Mouse (Mus musculus) liver (tissue): ENCODE measurements around the gene Fam166b.

ENCODE experiments used
- DNase-seq: peaks from one replicate; pipeline ENCODE4 v3.0.0-alpha.2; 2020; ENCODE audit warnings: mixed read lengths

Gene Fam166b

DNA sequence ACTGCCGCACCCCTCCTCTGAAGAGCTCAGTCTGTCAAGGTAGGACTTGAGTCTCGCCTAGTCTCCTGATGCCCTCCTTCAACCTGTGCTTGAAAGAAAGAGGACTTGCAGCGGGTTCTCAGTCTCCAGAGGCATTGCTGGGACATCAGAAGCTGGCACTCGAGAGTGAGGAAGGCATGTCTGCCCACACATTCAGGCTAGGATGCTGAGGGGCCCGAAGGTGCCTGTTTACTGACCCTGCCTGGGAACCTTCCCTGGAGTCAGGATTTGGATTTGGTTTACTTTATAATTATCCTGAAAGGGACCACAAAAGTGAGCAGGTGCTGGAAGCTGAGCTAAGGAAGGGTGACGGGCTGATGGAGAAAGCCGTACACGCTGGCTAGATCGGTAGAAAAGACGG is 27.4 kb downstream of the Fam166b start:
- no peak for DNase-seq

DNA sequence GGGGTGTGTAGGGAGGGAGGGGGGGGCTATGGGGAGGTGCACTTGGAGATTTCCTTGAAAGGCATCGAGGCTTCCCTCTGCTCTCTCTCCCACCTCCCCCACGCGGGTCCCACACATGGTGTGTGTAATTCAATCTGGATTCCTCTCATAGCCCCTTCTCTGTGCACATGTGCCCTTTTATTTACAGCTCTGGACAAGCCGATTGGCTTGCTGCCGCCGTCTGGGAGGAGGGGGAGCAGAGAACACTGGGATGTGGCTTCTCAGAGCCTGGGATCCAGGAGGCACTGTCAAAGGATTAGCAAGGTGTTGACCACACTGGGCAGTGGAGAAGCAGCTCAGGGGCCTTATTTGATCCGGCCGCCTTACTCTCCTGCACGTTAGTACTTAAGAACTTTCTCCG is 28.0 kb downstream of the Fam166b start:
- no peak for DNase-seq

DNA sequence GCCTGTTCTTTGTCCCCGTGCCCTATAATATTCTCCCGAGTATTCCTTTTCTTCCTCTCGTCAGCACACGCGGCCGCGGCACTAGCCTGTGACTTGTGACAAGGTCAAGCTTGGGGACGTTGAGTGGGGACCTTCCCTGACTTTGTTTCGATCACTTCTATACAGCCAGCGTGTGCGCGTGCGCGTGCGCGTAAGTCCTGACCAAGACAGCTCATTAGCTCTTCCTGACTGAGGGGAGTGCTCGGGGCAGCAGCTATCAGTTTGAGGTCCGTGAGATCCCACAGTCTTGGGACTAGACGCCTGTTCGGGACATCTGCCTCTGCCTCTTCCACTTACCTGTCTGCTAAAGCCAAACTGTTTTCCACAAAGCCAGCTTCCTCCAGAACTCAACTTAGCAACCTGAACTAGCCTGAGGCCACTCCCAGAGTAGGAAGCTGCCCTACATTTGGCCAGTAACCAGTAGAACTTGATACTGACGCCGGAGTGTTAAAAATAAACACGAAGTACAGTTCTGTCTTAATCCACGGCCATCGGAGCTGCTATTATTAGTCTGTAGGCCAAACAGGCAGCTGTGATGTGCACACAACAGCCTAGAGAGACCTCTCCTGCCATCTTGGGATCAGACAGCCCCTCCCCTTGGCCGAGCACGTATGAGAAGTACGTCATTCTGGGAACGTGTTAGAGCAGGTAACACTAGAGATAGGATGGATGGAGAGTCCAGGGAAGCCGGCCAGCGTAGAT is 29.4 kb downstream of the Fam166b start:
- no peak for DNase-seq

DNA sequence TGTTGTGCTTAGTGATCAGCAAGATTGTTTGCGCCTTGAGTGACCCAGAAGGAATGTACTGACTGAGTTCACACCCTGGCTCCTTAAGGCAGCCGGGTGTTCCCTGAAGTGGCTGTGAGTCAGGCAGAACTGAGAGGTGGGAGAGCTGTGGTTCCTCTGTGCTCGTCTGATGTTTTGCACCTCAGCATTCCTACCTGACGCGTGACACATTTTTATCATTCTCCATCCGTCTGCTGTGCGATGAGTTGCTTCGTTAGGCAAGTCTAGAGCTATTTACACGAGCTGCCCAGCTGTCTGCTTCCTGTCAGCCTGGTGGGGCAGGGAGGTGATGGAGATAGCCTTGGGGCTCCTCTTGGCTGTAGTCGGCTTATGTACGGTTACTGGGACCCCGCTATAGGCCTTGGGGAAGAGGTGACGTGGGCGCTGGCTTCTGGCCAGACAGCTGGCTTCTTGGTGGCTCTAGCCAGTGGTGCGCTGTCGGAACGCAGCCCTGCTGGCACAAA is 30.1 kb downstream of the Fam166b start:
- DNase-seq = no peak

DNA sequence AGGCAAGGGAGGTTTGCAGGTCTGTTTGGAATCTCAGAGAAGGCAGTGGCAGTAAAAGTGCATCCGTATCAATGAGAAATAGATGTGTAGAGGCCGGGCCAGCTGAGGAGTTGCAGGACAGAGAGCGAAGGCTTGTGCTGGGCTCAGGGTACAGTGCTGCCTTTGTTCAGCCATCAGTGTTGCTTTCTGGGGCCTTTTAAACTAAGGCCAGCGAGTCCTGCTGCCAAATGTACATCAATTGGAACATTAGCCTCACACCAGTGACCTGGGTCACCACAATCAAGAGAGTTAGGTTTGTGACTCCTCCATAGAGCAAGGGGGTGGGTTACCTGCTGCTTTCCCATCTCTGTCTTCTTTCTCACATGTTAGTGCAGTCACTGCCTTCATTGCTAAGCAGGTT is 30.9 kb downstream of the Fam166b start:
- DNase-seq = no peak

DNA sequence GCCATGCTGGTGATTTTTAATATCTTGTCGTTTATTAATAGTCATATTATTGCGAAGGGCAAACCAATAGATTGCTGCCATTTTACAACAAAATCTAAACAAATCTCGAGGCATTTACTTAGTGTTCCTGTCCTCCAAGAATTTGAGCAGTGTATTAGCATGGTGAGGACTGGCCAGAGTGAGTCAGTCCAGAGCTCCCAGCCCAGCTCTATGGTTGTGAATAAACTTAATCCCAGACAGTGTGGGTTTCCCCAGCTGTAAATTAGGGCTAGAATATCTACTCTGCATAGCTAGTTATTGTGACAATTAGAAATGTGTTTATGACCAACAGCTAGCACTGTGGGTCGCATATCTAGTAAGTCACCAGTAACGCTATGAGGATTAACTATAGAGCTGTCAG is 32.6 kb downstream of the Fam166b start:
- no peak for DNase-seq

DNA sequence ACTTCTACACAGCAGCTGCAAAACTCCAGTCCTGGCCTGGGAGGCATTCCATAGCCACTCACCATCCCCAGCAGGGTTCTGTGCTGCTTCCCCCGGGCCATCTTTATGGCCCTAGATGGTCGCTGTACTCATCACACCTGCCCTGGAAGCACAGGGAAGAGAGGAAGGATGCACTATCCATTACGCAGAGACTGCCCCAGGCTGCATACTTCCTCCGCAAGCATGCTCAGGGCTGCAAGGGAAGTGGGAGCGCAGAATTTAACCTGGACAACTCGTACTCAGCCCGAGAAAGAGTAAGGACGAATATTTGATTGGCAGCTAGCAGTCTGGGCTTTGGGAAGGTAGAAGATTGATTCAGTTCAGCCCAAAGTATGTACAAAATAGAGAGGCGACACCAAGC is 33.1 kb downstream of the Fam166b start:
- DNase-seq = no peak

DNA sequence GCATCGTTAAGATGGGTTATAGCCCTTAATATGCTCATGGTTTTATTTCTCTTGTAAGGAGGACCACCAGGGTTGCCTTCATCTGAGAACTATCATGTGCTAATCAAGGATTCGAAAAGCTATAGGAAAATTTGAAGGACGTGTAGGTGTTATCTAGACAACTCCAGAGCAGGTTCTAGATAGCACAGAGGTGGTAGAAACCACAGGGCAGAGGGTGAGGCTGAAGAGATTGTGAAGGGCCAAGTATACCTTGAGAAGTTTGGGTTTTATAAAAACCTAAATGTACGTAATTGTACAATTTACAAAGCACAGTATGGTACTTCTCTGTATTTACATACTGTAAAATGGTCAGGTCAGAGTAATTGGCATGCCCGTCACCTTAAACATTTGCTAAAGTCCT is 33.8 kb downstream of the Fam166b start:
- no peak for DNase-seq

DNA sequence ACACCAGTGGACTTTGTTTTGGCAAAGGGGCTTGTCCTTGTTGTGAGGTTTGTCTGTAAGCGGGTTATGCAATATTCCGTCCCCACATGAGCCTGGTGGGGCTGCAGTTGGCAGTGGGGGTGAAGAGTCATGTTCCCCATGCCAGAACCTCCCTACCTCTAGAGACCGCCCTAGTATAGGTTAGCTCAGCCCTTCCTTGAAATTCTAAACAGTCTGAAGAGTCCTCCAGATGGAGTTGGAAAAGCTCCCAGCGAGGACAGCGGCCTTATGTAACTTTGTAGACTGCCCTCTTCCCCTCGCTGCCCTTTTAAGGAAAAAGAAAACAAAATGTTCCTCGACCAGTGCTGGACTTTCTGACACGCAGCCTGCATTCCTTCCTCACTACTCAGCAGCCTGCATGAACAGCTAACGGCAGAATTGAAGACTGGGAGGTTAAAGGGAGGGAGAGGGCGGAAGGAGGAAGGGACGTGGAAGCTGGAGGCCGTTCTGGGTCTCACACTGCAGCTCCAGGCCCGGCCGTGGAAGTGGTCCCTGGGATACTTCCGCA is 34.5 kb downstream of the Fam166b start:
- DNase-seq = no peak

DNA sequence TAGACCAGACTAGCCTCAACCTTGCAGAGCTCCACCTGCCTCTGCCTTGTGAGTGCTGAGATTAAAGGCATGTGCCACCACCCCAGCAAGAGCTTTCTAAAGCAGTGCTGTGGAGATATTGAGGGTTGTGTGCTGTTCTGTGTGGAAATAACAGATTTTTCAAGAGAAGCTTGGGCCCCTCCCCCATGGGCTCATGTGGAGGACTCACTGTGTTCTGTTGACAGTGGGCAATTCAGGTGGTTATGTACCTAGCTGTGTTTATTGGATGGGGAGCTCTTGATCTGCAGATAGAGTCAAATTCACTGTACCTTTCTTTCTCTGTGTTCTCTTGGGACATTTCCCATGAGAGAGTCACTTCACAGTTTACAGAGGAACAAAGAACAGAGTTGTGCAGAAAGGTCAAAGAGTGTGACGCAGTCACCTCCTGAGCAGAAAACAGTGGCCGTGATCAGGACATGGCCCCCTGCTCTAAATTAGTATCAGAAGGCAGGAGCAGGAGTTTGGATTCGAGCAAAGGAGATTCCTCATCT is 37.3 kb downstream of the Fam166b start:
- DNase-seq = no peak

DNA sequence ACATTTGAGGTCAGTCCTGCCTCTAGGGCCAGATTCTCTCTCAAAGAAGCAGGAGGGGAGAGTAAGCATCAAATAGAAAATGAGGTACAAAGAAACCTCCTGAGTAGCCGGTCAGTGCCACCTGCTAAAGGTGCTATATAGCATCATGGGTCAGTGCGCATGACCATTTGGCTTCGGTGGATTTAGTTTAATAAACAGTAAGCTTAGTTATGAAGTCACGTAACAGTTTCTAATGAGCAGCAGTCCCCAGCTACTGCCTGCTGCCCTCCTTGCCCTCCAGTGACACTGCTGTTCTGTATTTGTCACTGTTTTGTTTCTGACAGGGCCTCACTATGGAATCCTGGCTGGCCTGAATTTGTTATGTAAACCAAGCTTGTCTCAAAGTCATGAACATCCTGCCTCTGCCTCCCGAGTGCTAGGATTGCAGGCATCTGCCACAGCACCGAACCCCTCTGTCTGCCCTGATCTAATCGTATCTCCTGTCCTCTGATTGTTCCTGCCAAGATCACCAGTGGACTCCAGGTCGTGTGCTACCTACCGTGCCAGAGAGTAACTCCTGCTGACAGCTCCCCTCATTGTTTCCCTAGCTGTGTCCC is 39.0 kb downstream of the Fam166b start:
- DNase-seq = no peak

DNA sequence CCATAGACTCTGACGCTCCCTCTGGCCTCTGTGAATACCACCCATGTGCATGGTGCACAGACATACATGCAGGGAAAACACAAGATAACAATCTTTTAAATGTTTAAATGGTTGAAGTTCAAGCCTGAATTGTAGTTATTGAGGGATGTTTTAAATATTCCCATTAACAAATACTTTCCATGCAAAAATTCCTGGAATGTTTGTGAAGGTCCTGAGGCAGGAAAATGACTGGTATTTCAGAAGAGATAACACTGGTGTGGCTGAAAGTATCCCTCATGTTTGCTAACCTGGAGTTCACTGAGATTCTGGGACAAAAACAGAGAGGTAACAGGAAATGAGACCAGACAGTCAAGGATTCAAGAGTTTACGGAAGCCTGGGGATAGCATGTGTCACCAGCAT is 39.5 kb downstream of the Fam166b start:
- DNase-seq = no peak

DNA sequence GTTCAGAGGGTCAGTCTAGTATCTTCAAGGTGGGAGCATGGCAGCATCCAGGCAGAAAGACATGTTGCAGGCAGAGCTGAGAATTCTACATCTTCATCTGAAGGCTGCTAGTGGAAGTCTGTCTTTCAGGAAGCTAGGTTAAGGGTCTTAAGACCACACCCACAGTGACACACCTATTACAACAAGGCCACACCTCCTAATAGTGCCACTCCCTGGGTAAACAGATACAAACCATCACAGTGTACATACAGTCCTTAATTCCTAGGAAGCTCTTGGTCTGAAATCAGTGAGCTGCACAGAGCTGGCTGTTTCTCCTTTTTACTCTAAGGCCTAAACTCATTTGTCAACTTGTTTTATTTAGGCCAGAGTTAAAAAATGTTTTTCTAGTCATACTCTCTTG is 42.0 kb downstream of the Fam166b start:
- DNase-seq = no peak

DNA sequence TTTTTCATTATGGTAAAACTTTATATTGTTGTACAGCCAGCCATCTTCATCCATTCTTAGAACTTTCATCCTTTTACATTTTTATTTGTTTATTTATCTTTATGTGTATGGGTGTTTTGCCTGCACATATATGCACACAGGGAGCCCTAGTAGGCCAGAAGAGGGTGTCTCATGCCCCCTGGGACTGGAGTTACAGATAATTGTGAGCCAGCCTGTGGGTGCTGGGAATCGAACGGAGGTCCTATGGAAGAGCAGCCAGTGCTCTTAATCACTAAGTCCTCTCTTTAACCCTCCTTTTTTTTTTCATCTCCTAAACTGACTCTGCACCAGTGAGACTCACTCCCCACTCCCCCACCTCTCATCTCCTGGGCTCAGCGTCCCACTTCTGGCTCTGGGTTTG is 44.4 kb downstream of the Fam166b start:
- no peak for DNase-seq

DNA sequence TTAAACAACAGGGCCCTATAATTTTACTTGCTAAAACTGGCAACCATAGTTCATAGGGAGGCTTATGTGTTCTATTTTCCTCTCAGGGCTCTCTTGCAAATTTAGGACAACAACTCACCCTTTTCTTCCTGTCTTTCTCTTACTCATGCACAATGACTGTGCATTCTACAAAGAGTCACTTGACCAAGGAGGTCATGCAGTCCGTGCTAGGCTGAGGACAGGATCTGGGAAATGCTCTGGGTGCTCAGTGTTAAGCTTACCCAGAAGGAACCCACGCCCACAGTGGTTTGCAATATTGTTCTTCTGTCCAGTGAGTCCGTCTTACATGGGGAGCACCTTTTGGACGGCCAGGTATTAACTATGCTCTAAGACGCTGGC is 44.9 kb downstream of the Fam166b start:
- DNase-seq = no peak

DNA sequence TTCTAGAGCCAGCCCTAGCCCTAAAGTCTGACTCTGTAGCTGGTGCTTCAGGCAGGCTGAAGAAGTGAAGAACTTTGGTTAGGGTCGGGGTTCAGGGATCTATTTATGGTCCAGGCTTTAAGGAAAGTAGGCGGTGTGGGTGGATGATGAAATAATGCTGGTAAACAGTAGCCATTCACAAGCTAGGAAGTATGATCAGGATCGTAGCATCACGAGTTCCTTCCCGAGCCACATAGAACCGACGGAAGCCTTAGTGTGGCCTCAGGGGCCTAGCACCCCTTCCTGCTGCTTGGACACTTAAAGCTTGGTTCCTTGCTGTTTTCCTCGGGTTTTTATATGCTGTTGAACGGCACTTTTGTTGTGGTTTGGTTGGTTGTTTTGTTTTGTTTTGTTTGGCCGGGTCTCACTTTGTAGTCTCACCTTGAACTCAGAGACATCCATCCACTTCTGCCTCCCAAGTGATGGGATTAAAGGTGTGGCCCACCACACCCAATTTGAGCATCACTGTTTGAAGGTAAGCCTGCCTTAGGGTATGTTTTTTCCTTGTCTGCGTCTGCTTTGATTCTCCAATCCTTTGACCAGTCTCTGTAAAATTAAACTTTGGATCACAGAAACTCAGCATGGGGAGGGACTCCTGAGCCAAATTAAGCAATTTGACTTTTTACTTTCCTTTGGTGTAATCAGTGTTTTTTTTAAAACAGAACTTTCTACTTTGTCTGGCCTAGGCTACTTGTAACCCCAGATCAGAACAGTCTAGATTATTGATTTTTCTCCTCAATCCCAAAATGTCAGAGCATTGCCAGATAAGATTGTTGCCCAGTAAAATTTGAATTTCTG is 45.5 kb downstream of the Fam166b start:
- no peak for DNase-seq

DNA sequence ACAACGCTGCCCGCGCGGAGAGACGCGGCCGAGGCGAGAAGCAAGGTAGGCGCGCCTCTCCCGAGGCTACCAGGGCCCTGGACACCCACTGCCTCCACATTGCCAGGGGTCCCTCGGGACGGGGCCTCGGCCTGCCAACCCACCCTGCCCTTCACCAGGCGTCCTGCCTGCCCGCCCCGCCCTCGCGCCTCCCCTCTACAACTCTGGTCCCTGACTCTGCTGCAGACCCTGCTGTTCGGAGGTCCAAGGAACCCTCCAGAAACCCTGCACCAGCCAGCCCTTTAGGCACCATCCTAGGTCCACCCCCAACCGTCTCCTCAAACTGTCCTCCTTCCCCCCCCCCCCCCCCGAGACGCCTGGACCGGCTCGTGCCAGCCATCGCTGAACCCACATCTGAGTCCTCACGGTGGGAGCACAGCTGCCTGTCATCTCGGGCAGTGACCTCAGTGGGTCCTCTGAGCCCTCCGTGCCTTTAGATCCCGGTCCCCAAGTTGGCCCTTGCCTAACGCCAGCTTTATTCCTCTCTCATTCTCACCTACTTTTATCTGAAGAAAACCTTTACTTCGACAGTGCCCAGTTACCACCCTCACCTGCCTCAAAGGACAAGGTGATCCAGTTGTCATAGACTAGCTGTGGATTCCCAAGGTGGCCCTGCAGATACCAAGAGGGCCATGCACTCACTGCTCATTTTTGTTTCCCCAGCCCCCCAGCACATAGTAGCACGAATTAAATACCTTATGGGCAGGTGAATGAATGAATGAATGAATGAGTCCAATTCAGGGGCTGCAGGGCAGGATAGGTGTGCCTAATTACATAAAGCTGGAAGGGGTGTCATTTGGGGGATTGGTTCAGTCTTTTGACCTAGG is 46.5 kb downstream of the Fam166b start:
- DNase-seq = no peak

DNA sequence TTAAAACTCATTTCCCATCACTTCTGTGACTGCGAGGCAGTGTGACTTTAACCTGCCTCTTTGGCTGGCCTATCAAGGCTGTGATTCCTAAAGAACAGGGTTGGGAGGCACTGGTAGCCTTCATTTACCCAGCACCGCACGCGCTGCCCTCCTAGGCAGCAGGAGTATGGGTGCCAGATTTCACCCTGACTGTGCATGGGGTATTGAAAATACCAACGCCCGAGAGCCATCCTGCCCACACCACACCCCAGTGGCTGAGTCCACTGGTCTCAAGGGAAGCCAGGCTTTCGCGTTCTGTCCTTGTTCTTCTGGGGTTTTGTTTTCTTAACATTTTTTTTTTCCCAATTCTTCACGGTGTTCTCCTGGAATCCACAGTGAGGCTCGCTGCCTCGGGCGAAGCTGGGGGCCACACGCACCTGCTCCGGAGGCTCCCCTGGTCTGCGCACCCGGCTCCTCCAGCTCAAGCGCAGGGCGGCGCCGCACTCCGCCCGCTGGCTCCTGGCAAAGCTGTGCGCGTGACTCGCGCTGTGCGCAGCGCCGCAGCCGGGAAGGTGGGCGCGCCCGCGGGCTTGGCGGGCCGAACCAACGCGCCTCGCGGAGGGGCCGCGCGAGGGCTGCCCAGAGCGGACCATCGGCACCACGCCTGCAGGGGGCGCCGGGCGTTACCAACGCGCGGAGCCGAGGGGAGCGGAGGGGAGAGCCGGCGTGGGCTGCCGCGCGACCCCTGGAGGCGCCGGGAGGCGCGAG is 47.4 kb downstream of the Fam166b start, which contains the start of gene Rusc2:
Gene Rusc2 (plus strand): TSS at position 572 of the 747 bp plus-strand sequence.
- DNase-seq = peak; percentile 67

DNA sequence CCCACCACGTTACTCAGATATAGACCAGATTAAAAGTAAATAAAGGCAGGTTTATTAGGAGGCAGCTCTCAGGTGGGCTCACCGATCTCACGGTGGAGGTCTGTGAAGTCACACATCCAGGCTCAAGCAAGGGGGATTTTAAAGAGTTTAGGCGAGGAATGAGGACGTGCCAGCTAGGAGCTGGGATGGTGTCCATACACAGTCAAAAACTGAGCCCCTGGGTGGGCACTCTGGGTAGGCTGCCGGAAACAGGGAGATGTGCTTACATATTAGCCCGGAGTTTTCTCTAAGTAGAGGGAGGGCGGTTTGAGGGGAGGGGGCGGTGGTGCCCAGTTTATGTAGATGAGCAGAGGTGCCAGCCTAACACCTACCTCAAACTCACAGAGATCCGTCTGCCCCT is 48.0 kb downstream of the Fam166b start:
- no peak for DNase-seq

DNA sequence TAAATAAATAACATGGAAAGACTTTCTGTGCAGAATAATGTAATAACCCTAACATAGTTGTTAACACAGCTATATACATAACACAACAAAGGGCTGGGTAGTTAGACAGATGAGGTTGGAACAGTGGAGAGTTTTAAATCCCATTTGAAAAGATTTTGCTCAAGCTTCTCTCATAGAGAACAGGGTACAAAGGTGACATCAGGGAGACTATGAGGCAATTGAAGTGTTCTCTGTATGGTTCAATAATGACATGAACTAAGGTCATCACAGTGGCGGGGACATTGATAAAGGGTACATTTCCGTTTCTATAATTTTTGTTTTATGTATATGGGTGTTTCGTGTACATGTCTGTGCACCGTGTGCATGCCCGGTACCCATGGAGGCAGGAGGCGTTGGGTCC is 49.3 kb downstream of the Fam166b start:
- DNase-seq = no peak
